Mouse (Mus musculus): ENCODE results near the gene Fkbp10.
A peak's percentile ranks its signal among the peaks of the same experiment; 100 is the strongest.

Gene Fkbp10

DNA sequence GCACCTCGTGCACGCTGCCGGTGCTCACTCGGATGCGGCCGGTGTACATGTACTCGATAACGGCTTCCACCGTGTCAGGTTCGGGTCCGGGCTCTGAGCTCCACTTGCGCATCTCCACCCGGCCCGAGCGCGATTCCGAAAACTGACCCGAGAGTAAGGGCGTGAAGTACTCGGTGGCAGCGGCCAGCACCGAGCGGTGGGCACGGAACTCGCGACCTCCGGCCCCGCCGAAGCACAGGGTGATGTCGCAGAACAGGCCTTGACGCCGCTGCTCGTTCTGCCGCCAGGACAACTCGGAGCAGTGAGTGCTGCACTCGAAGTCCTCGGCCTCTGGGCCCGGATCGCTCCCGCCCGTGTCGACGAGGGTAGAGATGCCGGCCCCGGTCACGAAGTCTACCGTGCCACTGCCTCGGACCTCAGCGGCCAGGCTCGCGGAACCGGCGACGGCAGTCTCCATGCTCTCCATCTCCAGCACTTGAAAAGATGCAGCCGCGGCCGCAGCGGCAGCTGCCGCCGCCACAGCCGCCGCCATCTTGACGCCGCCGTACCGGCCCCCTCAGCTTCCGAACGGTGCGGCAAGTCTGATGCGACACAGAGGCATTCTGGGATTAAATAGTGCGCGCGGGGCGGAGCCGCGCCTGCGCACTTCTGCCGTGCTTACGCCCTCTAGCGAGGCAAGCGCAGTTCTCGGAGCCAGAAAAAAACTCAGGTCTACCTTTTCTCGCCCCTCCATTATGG, 56.9 kb downstream of the Fkbp10 start, which contains the start of gene Klhl11:
Gene Klhl11 (minus strand): TSS at position 545 of the 738 bp plus-strand sequence.
- DNase-seq (ENCODE audit: low spot score in 2 of 2): peak; percentile 79 to 83

GRCm38 (mm10) chr11:100472935-100473295, 57.4 kb downstream of the Fkbp10 start:
- DNase-seq (ENCODE audit: low spot score in 2 of 2): no peak

All from right cerebral cortex, postnatal 36 days (tissue).